Mouse (Mus musculus): ENCODE data around the gene E030018B13Rik.

DNA sequence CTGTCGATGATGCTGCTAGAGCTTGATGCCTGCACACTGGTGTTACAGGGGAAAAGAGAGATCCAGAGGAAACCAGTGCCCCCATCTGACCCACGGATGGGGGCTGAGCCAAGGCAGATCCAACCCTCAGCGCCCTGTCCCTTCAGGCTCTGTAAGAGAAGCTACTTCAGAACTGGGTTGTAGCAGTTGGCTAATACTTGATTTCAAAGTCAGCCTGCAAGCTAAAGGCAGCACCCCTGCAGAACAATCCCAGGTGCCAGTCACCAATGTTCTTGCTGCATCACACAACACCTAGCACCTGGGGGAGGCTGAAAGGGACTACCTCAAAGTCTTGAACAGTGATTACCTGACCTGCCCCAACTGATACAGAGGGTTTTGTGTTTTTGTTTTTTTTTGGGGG lies 14.7 kb upstream of the E030018B13Rik start:
- TF ChIP-seq EP300 (IDR thresholded peaks at IDR 0.05; ENCODE audit: low read depth), result no peak
- no peak for TF ChIP-seq CTCF (IDR thresholded peaks at IDR 0.05; ENCODE audit: low read depth)

Measured in liver, embryonic 14.5 days (tissue).